Mouse (Mus musculus) frontal cortex, postnatal 10 days (tissue): Measurements from ENCODE around the gene 1110002E22Rik.

Source experiments
- DNase-seq, 2 experiments: peaks; one replicate each; pipeline ENCODE4 v3.0.0; 2022; ENCODE audit warnings: low spot score in 2 of 2, mixed read lengths in 1 of 2

1110002E22Rik gene

DNA sequence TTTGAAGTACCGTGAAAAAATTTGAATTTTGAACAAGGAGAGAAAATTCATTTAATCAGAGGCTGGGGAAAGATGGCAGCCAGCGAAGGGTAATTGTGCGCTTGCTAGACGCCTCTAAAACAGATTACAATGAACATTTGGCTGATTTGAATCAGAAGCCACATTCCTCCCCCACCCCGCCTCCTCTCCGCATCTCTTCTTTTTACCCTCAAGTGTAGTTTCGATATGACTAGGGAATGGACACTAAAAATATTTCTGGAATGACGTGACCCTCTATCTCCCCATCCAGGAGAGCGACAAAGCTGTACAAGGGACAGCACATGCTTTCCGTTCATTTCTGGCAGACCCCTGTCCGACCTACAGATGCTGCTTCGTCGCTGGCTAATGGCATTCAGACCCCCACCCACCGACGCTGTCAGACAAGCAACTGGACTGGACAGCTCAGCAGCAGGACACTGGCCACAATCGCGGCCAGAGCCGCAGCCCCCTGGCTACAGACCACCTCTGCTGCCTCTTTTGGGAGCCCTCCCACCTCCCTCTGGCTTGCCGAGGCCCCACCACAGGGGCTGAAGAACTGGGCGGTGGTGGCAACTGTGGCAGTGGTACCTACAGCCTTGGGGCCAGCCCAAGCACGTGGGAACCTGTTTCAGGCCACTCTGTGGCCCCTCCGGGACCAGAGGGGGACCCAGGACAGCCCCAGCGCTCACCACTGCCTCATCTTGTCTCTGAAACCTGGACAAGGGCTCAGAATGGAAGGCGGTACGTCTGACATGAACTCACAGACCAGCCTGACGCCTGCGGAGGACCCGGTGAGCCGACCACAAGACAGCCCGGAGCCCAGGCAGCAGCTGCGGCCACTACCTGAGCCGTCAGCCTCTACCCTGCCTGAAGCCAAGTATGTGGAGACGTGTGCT, at the start of gene 1110002E22Rik:
1110002E22Rik (plus strand) TSS at position 321 of the 914 bp plus-strand sequence.
- peak in 1 of 2 experiments; percentile 27 for DNase-seq

DNA sequence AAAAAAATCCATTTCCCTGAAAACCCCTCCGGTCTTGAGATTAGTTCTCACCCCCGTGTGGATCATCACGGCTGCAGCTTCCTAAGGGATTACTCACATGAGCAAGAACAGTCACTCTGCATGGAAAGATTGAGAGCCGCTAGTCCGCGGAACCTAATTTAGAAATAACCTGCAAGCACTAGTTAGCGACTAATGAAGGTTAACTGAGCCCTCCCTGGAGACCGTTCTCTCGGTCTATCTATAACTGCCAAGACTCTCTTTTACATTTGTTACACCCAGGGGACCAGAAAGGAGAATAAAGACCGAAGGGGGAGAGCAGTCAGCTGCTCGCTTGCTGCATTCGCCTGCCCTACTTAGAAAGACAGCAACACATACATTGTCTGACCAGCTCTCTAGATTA, 48.0 kb upstream of the 1110002E22Rik start:
- no peak for DNase-seq

DNA sequence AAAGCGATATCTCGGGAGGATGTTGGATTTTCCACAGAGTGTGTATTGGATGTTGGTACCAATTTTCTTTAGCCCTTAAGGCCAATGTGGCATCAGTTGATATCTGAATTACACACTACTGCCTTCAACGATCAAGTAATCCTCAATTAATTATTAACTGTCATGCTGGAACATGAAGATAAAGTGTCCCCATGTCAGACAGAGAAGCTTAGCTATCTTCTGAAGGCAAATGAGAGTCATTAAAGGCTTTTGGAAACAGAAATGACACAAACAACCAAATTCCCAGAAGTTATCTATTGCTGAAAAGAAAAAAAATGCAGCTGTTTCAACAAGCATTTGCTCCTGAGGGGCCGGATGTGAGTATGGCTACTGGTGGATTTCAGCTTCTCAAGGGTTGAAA, 42.8 kb upstream of the 1110002E22Rik start:
- DNase-seq: no peak

DNA sequence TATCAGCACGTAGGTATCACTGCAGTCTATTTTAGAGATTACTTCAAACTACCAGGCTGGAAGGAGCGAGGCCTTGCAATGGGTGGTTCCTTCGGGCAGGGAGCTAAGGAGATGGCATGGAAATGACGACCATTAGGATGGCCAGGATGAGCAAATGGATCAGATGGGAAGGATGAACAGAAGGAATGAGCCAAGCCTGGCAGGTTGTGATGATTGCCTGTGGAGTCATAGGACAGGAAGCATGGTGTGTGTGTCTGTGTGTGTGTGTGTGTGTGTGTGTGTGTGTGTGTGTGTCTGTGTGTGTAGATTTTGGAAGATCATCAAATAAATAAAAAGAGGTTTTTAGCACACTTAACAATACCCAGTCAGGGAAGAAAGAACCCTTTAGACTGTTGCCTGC, 42.2 kb upstream of the 1110002E22Rik start:
- DNase-seq: no peak

DNA sequence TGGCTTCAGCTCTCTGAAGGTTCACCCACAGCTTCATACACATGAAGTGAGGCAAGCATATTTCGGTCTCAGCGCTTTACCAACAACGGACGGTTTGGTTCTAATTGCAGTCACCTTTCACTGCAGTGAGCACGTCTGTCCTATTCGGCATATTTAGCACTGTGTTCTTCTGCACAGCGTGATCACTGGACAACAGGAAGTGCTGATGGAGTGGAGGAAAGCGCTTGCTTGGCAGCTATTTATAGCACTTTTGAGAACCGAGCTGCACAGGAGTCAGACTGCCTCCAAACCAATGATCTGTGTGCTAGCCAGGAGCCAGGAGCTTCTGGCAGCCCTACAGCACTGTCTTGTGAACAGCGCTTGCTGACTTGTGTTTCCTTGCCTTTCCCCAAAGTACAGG, 38.6 kb upstream of the 1110002E22Rik start:
- peak; percentile 18 to 26 for DNase-seq

DNA sequence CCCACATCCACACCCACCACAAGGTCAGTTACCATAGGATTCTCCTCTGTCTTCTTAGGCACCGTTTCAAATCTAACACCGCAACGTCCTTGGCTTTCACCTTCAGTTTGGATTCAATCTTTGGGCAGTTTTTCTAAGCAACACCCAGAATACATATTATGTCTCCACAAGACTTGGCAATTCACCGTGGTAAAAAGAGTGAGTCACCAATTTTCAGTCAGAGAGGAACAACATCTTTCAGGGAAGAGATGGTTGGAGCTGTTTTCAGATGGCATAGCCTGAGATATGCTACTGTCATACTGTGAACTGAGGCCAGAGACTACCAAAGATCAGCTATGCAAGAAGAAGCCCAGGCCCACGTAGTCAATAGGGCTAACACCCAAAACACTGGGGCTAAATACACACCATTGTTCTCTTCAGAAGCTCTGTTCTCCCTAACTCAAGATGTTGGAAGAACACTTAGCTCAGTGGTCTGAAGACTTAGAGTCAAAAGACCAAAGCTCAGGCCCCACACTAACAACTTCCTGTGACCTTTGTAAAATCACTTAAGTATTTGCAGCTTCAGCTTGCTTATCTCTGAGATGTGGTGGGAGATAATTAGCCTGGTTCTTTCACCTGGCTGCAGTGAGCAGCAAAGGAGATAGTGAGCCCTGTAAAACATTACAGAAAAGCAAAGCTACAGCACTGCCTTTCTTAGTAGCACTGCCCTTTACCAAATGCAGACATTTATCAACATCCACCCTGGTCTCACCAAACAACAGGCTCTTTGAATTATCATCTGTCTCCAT, 37.1 kb upstream of the 1110002E22Rik start:
- no peak for DNase-seq

DNA sequence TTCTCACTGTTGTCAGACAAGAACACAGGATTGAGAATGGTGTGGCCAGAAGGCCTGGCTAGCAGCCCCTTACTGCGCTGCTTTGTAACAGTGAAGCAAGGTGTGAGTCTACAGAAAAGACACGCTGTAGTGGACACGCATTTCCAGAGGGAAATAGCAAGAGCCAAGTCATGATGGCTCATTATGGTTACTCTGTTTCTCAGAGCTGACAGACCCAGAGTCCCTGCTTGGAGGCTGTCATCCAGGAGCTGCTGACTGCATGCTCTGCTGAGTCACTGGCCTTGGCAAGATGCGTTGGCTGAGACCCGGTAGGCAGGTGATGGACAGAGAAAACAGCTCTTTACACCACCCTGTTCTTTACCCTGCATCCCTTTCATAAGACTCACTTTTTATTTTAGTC, 35.5 kb upstream of the 1110002E22Rik start:
- no peak for DNase-seq

DNA sequence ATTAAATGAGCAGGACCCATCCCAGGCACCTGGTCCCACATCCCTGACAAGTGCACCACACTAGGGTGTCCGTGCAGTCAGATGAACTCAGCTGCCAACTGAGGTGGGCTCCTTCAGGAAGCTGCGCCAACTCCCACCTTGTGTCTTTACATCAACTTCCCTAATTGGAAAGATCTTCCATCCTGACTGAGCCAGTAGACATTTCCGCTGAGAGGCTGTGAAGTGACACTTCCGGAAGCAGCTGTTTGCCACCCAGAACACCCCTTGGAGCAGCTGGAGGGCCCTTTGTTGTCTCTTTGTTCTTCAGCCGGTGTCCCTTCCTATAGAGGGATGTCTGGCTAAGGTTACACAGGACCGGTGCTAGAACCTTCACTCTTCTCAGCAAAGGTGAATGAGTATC, 34.3 kb upstream of the 1110002E22Rik start:
- DNase-seq: no peak

DNA sequence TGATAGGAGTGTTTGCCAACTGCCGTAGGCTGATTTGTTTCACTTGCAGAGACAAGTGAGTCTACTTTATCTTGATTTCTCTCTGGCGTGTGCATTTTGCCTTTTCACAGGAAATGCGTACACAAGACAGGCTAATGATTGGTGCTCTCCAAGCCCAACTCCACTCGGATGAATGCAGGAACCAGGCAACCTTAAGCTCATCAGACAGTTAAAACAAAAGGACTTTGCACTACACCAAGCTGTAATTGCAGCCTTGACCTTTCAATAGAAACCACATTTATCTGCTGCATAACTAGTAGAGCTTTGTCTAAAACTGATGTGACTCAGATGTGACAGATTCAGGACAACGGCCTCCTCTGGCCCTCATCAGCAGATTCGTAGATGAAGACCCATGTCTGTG, 30.9 kb upstream of the 1110002E22Rik start:
- DNase-seq: no peak

DNA sequence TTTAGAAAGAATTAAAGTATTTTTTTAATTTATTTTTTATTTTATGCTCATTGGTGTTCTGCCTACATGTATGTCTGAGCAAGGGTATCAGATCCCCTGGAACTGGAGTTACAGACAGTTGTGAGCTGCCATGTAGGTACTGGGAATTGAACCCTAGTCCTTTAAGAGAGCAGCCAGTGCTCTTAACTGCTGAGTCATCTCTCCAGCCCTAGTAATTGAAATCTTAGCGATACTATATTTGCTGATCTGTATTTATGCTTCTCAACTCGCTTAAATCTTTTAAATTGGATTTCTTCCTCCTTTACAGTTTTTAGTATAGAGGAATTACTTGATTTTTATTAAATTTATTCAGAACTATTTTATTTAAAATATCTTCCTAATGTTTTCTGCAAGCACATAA, 23.9 kb upstream of the 1110002E22Rik start:
- DNase-seq: no peak

DNA sequence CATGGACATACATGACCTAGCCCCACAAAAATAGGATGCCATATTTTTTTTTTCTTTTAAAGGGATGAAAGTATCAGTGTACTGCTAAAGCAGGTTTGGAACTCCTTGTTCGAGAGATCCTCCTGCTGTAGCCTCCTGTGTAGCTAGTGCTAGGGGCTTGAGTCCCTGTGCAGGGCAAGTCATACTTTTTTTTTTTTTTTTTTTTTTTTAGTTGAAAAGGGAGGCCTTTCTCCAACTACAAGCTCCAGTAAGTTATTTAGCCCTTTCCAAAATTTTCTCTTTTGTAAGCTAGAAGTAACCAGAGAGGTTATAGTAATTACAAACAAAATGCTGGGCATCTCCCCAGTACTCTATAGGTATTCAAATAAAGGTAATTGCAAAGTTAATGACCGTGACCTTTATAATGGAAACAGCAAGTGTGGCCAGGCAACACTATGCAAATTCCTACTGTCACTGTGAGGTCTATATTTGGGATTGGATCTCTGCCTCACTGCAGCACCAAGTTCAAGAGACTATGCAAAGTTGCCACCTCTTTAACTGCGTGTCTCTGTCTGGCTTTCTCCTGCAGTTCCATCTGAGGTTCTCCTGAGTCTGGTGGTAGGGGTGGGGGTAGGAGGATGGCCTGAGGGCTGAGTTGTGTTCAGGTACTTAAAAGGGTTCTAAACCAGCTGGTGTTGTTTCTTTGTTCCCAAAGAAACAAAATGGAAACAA, 23.1 kb upstream of the 1110002E22Rik start:
- DNase-seq: no peak

DNA sequence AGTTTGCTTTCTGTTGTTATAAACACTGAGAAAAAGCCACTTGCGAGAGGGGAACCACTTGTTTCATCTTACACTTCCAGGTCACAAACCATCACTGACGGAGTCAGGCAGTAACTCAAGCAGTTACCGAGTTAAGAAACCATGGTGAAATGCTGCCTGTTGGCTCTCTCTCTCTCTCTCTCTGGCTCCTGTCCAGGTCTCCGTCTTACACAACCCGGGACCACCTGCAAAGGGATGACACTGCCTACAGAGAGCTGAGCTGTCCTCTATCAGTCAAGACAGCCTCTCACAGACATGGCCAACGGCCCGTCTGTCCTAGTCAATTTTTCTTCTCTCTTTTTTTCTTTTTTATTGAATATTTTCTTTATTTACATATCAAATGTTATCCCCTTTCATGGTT, 21.5 kb upstream of the 1110002E22Rik start:
- DNase-seq: no peak

DNA sequence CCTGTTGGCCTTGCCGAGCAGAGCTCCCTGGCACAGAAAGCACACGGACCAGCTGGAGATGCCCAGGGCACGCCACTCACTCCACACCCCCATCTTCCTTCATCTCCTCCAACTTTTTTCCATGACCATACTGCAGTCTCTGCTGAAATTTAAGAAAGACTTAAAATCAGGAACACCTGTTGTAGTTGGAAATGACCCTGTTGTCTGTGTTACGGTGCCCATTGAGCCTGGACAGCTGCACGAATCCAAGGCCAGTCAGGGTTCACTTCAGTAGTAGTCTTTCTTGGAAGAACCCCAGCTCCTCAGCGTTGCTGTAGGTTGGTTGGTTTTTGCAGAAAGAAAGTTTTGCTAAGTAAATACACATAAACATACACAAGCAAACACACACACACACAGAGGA, 15.3 kb upstream of the 1110002E22Rik start:
- DNase-seq: no peak

DNA sequence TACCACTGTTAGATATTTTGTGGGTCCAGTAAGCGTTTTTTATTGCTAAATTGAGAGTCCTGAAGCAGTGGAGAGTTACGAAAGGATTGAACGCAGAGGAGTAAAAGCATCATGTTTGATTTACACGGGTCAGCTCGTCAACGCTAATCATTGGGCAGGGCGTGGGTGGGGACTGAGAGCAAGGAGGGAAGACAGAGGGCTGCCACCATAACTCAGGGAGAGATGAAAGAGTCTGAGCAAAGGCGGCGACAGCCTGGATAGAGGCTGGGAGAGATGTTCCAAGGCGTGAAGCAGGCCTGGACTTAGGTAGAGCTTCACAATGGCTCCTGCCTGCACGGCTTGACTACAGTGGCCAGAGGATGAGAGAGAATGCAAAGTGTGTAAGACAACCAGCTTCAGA, 14.1 kb upstream of the 1110002E22Rik start:
- DNase-seq: no peak

DNA sequence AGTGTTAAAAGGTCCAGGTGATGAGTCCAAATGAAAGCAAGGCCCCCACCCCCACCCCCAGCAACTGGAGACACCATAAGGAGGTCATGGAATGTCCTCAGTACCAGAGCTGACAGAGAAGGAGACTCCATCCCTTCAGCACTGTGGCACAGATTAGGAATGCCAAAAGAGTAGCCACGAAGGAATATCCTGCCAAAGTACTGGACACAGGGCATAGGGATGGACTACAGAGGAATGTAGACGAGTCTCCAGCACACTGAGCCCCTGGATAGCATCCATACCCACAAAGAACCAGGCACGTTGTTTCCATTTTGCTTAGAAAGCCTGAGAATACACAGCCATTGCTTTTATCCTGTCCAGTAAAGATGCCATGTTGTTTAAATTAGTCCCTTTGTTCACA, 13.4 kb upstream of the 1110002E22Rik start:
- DNase-seq: no peak

DNA sequence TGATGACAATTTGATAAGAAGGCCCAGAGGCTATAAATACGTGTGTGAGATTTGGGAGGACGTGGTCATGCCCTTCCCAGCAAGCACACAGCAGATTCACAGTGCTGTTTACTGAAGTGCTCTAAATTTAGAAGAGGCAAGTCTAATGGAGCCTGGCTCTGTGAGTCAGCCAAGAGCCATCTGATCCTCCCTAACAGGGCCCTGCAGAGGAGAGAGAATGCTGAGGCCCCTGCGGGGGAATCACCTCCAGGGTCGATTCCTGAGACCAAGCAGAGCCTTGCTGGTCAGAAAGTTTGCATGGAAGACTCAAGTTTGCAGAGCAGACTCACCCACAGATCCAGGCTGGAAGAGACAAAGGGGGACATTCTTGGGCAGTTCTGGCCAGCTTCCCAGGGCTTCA, 10.9 kb upstream of the 1110002E22Rik start:
- DNase-seq: no peak

DNA sequence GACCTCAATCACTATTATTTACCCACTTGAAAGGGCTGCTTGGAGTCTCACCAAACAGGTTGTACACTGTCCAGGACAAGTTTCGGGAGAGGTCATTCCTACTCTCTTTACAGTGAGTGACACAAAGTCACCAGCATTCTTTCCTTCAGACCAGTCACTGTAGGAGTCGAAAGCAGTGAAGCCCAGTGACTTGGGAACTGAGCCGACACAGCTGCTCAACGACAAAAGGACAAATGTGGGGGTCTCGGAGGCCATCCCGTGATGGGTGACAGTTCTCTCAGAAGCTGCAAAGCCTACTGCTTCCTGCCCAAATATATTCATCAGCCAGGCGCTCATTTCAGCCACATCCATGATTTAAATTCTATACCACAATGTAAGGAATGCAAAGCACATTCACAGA, 7.9 kb upstream of the 1110002E22Rik start:
- DNase-seq: no peak

DNA sequence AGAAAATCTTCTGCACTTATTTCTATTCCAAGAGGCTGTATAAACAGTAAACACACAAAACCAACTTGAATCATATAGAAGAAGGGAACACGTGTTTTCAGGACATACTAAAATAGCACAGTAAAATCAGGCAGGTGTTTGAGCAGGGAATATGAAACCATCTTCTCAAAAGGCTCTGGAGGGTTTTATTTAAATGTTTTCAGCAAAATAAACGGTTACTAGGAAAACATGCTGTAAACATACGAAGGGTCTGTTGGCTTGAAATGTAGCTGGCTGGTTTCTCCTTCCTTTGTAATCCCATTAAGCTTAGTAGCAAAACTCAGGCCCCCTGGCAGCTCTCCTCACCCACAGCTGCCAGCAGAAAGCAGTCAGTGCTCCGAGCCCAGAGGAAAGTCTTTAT, 6.6 kb upstream of the 1110002E22Rik start:
- no peak for DNase-seq

DNA sequence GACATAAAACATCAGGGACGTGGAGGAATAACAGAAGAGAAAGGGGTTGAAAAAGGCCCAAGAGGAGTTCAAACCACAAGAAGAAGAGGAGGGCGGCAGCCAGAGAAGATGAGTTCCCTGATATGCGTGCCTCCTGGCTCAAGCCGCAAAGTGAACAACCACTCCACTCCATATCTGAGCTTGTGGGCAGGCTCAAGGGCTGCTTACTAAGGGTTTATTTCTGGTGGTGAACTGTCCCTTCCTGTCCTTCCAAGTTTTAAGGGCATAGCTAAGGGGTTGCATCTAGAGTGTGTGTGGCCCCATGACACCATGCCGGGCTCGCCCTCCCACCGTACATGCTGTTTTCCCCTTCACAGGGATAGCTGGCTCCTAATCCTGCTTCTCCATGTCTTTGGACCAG, 4.4 kb upstream of the 1110002E22Rik start:
- DNase-seq: no peak

DNA sequence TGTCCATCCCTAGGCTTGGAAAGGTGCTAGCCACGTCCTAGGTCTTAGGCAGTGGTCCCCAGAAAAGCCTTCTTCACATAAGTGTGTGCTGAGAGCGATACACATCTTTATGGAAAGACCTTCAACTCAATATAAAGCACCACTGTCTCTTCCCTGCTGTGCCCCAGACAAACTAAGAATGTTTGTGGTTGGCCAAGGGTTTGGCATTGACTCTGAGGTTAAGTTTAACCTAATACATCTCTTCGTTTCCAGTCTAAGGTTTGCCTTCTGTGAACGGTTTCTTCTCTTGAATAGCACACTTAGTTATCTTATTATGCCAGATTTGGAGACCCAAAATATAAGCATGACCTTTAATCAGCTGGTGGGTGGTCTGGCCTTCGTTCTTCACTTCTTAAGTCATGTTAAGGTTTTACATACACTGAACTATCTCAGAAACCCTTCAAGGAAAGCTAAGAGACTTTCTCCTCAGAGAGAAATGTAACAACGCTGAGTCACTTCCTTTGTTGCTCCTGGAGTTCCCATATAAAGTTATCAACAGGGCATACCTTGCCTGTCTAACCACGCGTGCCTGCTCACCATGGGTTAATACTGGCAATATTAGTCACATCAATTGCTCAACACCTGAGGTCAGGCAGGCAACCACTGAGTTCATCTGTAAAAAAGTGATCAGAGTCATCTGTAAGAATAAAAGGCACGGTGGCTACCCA, 3.5 kb upstream of the 1110002E22Rik start:
- DNase-seq: no peak

DNA sequence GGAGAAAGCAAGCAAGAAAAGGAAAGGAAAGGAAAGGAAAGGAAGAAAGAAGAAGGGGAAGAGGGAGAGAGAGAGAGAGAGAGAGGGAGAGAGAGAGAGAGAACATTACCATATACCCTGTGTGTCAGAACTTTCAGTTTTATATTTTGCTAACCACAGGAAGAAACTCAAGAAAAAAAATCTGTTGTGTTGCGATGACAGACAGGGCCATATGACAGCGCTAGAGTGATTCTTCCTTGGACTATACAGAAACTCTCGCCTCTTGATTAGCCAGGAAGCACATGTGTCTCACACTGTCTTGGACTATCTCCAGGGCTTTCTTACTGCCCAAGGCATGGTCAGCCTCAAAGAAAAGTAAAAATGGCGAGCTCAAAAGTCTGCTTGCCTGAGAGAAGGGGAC, 2.2 kb upstream of the 1110002E22Rik start:
- no peak for DNase-seq
